7 mouse cellular contexts compared by ENCODE assay signal in the genomic region with DNA sequence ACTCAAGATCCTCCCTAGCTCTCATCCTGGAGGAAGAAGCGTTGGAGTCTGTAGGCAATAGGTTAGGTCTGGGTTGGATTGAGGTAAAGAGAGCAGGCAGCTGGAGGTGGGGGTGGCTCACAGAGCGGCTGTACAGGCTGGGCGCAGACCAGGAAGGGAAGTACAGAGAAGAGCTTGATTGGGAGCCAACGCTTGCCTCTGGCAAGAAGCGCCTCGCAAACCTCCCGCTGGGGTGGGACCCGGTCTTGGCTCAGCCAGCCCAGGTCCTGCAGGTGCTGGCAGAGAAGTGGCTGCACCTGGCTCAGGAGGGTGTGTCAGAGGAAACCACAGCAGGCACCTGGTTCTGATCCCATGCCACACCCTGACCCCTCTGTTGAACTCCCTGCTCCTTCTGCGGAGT.
A peak's percentile ranks its signal among the peaks of the same experiment; 100 is the strongest.
DNase-seq lines count a peak whose midpoint lies in the region; ATAC-seq and TF ChIP-seq lines count a peak whose summit lies in the region.

No protein-coding gene starts in this region.

- H3K4me2 ChIP-seq in lung, embryonic 16.5 days (ENCODE audit: low read depth, low read length) = peak overlapping the region; percentile 33; the same call in 1 of the 2 replicates

- H3K27me3 ChIP-seq in kidney, adult 2 months (replicated peaks; ENCODE audit: control insufficient read depth, insufficient read depth, low read length) = no peaks in the 10 kb centered on the region
- no peaks in the 10 kb centered on the region for H3K27me3 ChIP-seq in lung, embryonic 16.5 days (ENCODE audit: control insufficient read depth, insufficient read depth, low read depth, low read length)

- peak overlapping the region; percentile 37; the same call in 1 of the 2 replicates for H3K27ac ChIP-seq in kidney, adult 2 months (ENCODE audit: insufficient read depth, low read depth, low read length)
- peak overlapping the region; percentile 69 for H3K27ac ChIP-seq in lung, embryonic 16.5 days (ENCODE audit: low read length)

- peaks cover 27% of the 10 kb centered on the region for H3K4me1 ChIP-seq in kidney, adult 2 months (ENCODE audit: control insufficient read depth, insufficient read depth, low read length)
- peaks cover 13% of the 10 kb centered on the region for H3K4me1 ChIP-seq in lung, embryonic 16.5 days (replicated peaks; ENCODE audit: control insufficient read depth, insufficient read depth, low read length)

- intact Hi-C loops in gastrocnemius, postnatal 14 days (cut with DNase I; ENCODE audit: low total_unique reads) = no loop called here

- peak; percentile 88 for ATAC-seq in lung, embryonic 16.5 days (ENCODE audit: low read depth)

- no peaks in the 10 kb centered on the region for H3K9me3 ChIP-seq in lung, embryonic 16.5 days (ENCODE audit: control insufficient read depth, low read length)

- 26% methylated on average over 9 of the region's 9 CpGs for WGBS in kidney, adult 2 months
- 33% methylated on average over 8 of the region's 9 CpGs for WGBS in lung, embryonic 16.5 days

- no peak for TF ChIP-seq POLR2A in kidney, adult 2 months (IDR thresholded peaks at IDR 0.05; ENCODE audit: low read depth, low read length)

- no peak overlapping the region for H3K4me3 ChIP-seq in kidney, adult 2 months (ENCODE audit: insufficient read depth, low read depth, low read length)
- no peak overlapping the region for H3K4me3 ChIP-seq in lung, embryonic 16.5 days (ENCODE audit: low read length)

- DNase-seq in right cerebral cortex, postnatal 10 days (ENCODE audit: low spot score in 2 of 2) = peak; percentile 40 to 47
- DNase-seq in right cerebral cortex, postnatal 36 days (ENCODE audit: low spot score in 2 of 2) = no peak
- peak; percentile 26 for DNase-seq in gastrocnemius, postnatal 14 days
- DNase-seq in kidney, adult 2 months = peak; percentile 76
- DNase-seq in thymus, postnatal 25 days = peak; percentile 86
- no peak for DNase-seq in neural tube, embryonic 10.5 days (ENCODE audit: extremely low spot score, low spot score)

- no peaks in the 10 kb centered on the region for H3K36me3 ChIP-seq in kidney, adult 2 months (ENCODE audit: control insufficient read depth, insufficient read depth, low read length)
- no peaks in the 10 kb centered on the region for H3K36me3 ChIP-seq in lung, embryonic 16.5 days (ENCODE audit: control insufficient read depth, insufficient read depth, low read length)

- TF ChIP-seq CTCF in kidney, adult 2 months (conservative IDR thresholded peaks at IDR 0.05; ENCODE audit: insufficient read depth, insufficient read length, low read depth, low read length) = no peak

- H3K9ac ChIP-seq in lung, embryonic 16.5 days (ENCODE audit: low read length) = no peak overlapping the region

Comparison
In these comparisons a context has a peak if more than half of its experiments do, and no peak if none do; other contexts are left out.
1. DNase-seq: peak in right cerebral cortex, postnatal 10 days (2 of 2), gastrocnemius, postnatal 14 days (single experiment), kidney, adult 2 months (single experiment) and thymus, postnatal 25 days (single experiment); none in right cerebral cortex, postnatal 36 days (0 of 2) and neural tube, embryonic 10.5 days (single experiment).